Mouse (Mus musculus) telencephalon, adult 2 months (tissue): ENCODE measurements around the gene Tmem201.

Source experiments
- DNase-seq: peaks from one replicate; pipeline ENCODE4 v3.0.0-alpha.2; 2011; ENCODE audit warnings: low read depth, low spot score

Tmem201 gene

DNA sequence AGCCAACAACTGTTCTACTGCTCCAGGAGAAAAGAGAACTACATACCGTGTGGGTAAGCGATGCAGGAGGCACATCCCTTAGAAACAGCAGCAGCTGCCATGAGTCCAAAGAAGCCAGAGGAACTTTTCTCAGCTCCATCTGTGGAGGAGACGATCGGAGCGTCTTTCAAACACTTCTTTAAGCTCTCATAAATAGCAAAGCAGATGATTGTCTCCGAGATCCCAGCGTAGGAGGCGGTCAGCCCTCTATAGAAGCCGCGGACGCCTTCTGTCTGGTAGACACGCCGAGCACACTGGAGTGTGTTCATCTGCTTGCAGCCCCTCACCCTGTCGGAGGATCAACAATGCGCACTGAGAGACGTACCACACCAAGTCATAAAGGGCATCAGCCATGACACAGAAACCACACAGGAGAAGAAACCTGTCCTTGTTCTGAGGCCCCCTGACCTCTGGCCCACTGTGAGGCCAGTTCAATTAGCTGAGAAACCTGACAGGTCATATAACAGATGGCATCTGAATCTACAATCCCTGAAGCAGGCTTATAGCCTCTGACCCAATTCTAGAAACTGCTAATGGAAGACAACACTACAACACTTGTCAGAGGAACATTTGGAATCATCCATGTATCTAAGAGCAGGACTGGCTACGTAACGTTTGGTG lies 11.3 kb upstream of the Tmem201 start:
- DNase-seq = no peak

DNA sequence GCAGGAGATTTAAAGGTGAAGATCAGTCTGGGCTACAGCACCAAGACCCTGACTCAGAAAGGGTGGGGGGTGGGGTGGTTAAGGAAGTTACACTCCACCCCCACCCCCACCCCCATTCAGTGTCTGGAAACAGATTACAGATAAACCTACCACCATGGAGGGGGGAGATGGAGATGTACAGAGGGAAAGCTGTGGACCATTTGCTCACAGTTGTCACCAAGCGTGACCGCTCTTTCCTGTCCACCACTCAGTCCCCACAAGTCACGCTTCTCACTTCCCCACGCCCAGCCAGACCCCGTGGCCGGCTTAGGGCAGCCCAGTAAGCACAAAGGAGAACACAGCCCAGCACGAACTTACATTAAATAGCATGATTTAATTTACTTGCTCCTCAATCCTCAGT lies 6.3 kb upstream of the Tmem201 start:
- no peak for DNase-seq

DNA sequence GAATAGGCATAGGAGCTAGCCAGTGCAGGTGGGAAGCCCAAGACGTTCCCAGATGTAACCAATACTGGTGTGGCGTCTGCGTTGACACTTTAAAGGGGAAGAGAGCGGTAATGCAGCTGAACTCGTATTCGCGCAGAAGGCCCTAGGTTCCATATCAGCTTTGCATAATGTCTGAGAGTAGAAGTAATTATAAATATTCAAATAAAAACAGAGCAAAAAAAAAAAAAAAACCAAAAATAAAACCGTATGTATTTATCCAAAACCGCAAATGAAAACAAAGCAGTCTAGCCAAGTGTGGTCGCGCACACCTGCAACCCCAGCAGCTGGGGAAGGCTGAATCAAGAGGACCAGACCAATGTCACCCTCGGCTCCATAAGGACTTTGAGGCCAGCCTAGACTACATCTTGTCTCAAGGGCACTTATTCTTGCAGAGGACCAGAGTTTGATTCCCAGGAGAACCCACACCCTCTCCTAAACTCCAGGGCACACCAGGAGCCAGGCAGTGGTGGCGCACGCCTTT lies 4.2 kb upstream of the Tmem201 start:
- DNase-seq = no peak

DNA sequence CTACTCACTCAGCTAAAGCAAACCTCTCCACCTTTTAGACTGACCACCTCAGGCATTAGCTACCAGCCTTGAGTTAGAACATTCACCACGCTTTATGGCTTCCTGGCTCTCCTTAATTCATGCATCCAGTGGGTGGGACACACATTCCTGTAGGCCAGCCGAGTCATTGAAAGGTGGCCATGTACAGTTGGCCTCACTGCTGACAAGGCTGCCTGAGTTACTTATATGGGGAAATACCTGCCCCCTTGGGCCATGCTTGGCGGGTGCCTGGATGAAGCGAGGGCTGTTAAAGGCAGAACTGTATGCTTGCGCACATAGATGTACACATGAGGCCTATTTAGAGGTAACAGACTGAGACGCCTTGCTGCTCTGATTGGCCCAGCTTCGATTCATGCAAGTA lies 2.5 kb upstream of the Tmem201 start:
- no peak for DNase-seq

DNA sequence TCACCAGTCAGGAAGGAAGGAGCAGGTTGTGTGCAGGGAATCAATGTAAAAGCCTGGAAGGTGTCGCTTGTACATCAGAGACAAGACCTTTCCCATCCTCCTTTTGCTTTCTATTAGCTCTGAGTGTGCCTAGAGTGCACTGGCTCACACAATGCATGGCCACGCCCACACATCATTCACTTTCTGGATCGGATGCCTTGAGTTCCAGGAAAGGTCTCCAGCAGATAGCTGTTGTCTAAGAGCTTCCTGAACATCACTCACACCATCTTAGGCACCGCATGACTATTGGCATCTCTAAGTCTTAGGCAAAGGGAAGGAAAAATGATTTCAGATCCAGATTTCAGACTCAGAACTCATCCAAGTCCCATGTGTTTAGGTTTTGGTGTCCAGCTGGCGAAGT lies 1.6 kb upstream of the Tmem201 start:
- no peak for DNase-seq

DNA sequence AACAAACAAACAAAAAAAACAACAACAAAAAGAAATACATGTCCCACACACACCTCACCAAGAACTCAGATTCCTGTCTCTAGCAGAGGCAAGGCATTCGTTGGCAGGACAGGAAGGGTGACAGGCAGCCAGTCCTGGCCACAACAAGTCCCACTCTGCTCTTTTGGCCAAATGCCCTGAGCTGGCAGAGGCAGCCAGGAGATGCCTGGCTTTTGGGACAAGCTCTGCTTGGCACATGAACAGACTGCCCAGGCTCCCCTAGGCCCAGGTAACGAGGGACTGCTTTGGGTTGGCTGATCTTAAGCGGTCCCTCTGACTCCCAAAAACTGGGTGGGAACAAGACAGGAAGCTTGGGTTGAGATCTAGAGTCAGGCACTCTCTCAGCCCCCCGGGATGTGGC lies 1.3 kb downstream of the Tmem201 start:
- DNase-seq = no peak

DNA sequence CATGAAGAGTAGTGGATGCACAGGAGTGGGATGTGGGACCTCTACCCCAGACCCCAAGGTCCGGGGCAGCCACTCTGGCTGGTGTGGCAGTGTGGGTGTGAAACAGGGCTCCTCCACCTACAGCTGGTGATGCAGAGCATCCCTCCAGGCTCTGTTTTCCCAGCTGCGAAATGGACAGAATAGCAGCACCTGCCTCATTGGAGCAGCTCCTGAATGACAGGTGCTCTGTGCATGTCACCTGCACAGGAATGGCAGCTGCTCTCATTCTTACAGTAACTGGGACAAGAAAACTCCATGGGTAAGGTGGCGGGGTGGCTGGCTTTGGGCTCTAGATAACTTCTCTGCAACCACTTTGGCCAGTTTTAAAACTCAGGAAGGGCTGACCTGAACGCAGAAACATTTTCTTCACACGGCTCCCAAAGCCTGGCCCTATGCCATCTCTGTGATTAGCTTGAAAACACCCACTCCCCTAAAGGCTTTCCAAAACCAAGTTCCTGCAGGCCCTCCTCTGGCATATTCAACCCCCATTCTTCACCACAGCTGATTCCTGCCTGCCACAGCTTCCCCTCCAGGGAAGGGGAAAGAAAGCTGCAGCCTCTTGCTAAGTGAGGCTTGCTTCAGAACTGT lies 2.1 kb downstream of the Tmem201 start:
- no peak for DNase-seq

DNA sequence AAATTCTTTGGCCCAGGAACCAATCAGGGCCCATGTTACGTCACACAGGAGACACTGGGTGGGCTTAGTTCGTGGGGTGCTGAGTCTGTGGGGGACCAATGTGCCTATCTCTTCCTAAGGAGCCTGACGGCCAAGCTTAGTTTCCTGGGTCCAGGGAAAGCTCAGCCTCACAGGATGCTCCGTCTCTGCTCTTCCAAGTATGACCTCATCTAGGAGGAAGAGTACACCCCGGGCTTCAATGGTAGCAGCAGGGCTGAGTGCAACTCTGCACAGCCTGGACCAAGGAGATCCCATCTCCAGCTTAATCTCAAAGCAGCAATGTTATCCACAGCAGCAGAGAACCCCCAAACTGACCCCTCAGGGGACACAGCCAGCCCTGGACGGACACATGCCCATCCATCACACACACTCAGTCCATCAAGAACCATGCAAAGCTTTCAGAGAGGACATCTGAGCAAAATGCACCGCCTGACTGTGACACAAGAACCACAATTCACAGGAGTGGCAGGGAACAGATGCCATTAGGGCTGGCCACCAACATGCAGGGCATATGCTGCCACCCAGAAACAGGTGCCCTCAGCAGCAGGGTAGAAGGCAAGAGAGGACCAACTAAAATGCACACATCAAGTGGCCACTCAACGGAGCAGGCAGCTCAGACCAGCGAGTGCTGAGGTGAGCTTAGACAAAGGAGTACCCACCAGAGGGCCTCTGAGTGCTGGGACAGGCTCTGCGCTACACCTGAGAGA lies 2.9 kb downstream of the Tmem201 start:
- DNase-seq = no peak

DNA sequence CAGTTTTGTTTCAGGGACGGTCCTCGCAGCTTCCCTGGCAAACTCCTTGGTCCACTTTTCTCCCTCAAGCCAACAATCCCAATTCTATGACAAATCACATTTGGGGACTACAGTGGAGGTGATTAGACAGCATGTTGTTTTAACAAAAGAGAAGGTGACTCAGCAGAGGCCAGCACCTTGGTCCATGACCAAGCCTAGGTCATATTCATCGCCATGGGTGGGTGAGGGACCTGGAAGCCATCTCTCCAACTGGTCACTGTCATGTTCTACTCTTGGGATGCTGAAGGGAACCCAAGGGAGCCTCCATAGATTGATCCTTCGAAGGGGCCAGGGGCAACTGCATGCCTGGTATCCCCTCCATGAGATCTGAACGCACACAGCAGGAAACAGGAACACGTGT lies 3.6 kb downstream of the Tmem201 start:
- no peak for DNase-seq

DNA sequence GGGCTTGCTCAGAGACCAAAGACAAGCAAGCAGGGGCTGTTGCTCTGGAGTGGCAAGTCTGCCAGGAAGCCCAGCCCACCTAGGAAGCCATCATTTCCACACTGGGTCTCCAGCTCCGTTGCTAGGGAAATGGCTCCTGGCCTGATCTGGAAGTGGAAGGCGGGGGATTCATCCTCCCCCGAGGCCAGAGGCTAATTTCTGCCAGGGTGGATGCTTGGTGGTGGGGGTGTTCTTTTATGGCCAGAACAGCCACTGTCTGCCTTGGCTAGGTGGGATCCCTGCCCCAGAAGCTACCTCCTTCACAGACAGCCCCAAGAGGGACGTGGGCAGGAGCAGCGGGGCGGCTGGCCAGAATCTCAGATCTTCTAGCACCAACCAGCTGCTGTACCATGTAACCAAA lies 4.1 kb downstream of the Tmem201 start:
- peak; percentile 51 for DNase-seq

DNA sequence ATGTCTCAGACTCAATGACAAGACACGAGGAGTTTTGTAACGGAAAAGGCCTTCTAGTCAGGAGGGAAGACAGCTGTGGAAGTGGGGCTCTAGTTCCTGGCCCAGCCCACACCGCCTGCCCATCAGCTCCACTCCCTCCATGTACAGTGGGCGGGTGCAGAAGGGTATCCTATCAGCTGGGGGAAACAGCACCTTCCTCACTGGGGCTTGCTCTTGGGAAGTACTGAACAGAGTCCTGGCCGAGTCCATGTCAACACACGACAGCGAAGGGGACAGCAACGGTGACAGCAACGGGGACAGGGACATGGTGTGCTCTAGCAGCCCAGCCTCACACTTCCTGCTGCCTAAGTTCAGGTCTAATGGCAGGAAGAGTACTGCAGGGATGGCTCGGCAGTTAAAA lies 5.0 kb downstream of the Tmem201 start:
- DNase-seq = no peak

DNA sequence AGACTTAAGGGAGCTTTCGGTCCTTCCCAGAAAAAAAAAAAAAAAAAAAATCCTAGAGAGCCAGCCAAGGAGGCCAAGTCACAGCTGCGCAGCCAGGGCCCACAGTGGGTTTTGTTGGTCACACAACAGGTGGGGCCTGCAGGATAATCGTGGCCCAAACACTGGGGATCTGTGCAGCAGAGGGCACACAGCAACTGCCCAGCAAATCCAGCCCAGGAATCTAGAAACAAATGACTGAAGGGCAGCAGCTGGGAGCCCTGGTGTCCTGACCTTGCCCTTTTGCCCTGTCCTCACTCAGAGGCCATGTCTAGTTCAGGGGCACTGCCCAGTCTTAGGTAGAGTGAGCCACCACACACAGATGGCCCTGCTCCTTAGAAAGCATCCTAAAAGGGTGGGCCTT lies 5.5 kb downstream of the Tmem201 start:
- no peak for DNase-seq

DNA sequence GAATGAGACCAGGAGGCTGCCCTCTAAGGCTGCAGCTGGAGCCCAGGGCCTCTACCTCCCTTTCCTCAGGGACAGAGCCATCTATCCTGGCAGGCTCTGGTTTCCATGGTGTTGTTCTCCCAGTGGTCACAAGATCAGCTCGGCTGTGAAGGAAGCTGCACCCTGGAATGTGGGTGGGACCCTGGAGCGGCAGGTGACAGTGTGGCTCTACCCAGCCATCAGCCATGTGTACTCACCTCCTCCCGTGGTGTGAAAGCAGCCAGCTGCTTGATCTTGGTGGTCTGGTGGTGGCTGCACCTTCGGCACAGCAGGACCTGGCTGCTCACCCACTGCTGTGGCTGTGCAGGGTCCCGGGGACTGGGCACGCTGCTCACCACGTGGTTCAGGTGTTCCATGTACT lies 7.0 kb downstream of the Tmem201 start:
- DNase-seq = no peak

DNA sequence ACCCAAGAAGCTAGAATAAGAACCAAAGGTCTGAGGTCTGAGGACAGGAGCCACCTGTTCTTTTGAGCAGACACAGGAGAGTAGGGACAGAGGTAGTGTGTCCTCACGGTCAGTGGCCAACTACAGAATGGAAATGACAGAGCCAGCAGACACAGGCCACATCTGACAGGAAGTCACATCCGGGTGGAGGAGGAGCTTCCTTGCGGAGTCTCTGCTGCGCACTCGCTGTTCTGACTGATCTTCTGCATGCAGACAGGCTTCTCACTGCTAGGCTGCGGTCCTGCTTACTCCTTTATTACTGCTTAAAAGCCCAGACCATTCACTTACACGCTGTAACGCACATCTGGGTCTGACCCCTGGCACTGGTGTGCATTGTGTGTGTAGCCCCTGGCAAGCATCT lies 9.0 kb downstream of the Tmem201 start:
- DNase-seq = no peak

DNA sequence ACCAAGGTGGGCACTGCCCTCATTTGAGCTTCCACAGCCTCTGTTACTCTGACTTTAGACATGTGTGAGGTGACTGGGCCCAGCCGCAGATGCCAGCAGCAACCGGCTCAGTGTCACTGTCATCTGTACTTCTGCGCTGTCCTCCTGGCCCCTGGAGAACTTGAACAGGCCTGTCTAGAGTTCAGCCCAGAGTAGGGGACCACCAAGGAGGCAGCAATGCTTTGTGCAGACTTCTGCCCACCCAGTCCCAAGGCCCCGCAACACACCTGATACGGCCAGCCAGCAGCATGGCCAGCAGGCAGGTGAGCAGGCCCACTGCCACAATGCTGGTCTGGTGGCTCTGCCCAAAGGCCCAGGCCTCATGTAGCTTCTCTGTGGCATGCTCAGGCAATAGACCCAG lies 10.2 kb downstream of the Tmem201 start:
- DNase-seq = no peak

DNA sequence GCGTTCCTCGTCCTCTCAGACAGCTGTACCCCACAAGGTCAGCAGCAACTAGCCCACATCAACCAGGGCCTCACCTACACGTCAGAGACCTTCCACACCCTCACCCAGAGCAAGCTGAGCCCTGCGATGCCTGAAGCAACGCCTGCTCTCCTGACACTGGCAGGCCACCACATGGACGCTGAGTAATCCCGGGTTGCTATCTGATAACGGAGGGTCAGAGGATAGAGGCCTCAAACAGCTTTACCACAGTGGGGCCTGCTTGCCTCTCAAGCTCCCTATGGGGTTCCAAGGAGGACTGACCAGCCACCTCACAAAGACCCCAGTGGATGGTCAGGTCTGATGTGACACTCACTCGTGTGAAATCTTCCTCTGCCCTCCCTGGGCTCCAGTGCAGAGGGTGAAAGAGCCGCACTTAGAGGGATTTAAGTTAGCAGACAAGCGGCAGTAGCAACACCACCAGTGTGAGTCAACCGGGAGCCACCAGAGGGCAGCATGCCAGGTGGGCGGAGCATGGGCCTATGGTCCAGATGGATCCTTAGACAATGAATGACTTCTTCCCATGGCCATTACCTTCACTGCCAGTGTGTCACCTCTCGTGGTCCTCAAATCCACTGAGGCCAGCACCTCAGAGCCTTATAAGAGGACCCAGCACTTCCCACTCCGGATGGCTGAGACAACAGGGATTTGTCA lies 12.0 kb downstream of the Tmem201 start:
- no peak for DNase-seq

DNA sequence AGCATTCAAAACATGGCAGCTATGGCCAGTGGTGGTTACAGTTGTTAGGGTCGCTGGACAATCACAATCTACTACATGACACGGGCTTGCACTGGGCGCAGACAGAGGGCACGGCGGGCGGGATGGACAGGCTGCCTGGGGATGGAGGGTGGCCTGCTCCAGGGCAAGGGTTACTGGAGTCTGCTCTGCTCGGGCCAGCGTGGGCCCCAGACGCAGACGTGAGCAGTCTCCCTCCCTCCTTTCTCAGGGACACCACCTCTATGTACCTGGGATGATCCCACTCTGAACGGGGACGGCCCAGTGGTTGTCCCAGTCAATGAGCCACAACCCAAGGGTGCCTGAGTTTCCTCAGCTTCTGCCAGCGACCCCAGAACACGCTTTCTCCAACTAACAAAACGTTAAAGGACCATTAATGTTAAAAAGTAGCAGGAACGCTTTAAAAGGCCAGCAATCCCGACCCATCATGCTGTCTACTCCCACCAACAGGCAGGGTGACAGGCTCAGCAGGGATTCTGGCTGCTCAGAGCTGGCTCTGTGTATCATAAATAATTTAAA lies 12.9 kb downstream of the Tmem201 start:
- DNase-seq = no peak

DNA sequence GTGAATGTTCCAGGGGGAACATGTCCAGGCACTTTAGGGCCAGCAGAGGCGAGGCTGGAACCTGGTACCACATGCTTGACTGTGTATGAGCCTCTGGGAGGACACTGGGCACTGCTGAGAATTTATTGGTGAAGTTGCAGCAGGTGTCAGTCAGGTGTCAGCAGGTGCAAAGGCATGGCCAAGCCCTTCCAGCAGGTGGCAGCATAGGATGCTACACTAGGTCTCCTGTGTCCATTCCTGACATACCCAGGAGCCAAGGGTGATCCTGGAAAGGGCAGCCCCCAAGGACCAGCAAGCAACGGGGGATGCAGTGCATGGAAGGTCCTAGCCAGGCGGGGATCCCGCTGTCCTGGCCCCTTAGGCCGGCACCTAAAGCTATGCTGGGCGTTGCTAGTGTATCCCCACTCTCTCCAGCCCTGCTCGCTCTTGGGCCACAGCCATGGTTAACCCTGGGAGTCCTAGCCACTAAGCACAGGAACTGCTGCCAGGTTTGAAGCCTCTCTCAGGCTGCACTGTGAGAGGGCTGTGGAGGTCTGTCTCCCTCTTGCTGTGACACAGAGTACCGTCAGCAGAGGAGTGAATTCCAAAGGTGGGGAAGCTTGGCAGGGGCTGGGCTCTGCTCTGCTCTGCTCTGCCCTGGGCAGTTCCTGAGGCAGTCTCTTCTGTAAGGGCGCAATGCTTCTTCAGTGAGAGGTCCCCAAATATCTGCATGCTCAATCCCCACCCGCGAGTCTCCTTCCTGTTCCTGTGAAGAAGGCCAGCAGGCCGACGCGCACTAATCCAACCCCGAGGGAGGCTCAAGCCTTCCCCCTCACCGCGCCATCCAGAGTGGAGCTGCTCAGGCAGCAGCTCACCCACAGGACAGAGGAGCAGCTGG lies 13.8 kb downstream of the Tmem201 start:
- no peak for DNase-seq

DNA sequence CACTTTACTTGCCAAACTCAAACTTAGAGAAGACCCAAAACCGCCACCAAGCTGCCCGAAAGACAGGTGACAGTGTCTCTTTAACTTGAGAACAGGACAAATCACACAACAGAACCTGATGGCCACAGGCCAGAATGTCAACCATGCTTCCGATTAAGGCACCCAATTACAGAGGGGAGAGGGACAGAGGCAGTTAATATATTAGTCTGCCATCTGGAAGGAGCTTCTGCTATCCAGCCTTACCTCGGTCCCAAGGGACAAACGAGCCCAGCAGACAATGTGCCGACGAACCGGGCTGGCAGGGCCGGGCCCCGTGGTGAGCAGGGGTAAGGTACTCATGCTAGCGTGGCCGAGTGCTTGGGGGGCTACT lies 14.8 kb downstream of the Tmem201 start:
- DNase-seq = no peak

DNA sequence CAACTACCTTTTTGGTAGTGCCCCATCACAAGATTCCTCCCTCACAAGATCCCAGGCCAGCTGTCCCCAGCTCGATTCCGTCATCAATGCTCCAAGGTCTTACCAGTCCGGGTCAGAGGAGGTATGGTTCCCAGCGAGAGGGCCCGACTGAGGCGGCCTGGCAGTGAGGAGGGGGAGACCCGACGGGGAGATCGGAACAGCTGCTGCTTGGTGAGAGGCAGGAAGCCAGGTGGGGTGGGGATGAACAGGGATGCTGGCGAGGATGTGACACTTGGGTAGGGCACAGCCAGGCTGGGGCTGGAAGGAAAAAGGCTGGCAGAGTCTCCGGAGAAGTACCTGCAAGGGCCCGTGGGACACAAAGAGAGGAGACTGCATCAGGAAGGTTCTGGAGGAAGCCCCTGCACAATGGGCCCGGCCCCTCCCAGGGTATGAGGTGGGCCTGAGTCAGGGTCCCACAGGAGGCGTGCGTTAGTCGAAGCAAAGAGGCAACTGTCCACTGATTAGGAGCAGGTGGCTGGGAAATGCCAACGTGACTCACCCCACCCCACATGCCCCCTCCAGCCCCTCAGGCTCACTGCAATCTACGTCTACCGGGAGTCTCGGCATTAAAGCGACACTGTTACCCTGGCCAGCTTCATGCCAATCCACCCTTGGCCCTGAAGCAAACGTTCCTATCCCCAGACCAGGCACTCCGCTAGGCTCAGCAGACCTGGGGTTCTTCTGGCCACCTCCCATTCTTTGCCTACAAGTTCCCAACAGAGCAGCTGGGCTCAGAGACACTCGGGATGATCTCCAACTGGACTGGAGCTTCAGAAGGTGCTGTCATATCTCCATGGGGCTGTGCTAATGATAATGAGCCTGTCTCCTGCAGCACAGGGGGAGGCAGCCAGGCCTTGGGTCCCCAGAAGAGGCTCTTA lies 15.5 kb downstream of the Tmem201 start:
- no peak for DNase-seq
